Mouse (Mus musculus) CH12F3 (cell line): ENCODE data around the gene Rasgrf2.

Source experiments
- in situ Hi-C: fragments of 300-500 bp; cut with MboI; formaldehyde crosslinking; loops from 2 replicates; pipeline ENCODE4 v1.14.3; 2020; ENCODE audit warnings: low sequenced_read_pairs

Gene Rasgrf2

DNA sequence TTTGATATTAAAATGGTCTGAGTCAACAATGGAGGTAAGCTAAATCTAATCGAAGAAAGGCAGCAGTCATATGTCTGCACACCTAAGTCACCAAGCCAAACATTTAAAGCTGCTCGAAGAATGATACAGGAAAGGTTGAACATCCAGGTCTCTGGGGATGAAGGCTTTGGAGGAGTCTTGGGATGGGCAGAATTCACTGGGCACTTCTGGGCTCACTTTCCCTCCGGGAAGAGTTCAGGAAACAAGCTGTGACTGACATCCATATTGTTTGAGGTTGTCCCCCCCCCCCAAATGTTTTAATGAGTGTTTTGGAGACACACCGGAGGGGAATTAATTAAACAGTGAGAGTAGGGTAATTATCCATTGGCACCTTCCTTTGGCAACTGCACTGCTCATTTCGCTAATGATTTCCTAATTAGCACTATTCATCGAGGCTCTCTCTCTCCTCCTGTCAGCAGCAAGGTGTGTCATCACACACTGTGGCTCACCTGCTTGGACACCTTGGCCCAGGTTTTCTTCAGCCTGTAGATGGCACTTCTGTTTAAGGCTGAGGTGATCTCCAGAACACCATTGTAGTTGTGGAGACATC, 241.3 kb downstream of the Rasgrf2 start:
- in situ Hi-C loops = loop anchor here (25.0 kb wide), 1 partner anchor 597 kb away; the partner anchor contains the start of gene Fam151b

- in situ Hi-C loops = loop anchor here (25.0 kb wide), 1 partner anchor 602 kb away; the partner anchor contains the start of gene Fam151b
Measured at GRCm38 (mm10) chr13:91884714-91885386, 246.6 kb downstream of the Rasgrf2 start.

- in situ Hi-C loops = loop anchor here (25.0 kb wide), 1 partner anchor 605 kb away; the partner anchor contains the start of gene Fam151b
Measured at GRCm38 (mm10) chr13:91881837-91882480, 249.5 kb downstream of the Rasgrf2 start.

DNA sequence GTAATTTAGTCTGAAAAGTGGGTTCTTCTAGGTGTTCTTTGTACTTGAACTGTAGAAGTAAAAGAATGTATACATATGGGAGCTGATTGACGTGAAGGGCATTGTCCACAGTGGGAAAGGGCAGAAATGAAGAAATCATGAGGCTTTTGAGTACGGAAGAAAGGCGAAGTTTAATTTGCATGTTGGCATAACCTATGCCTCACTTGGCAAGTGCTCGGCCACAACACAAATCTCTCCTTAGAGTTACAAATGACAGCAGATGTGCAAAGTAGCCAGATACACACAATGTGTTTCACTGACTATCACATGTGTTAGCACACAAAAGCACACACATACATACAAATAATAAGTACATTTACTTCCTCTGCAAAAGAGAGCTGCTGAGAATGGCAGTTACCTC, 251.2 kb downstream of the Rasgrf2 start:
- in situ Hi-C loops = loop anchor here (25.0 kb wide), 1 partner anchor 607 kb away; the partner anchor contains the start of gene Fam151b

DNA sequence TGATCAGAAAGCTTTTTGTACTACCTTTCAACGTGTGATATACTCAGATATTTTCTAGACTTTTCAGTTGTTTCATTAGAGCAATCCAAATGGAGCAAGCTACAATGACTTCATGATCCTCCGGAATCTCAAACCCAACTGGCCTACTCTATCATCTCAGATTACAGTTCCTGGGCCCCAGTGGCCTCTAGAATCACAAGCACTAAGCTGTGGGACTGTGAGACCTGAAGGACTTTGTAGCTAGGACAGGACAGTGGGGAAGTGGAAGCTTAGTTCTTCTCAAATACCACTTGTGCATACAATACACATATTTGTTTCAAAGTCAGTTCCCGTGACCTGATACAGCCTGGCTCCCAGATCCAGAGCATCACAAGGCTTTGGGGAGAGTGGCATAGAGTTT, 253.5 kb downstream of the Rasgrf2 start:
- in situ Hi-C loops = loop anchor here (25.0 kb wide), 1 partner anchor 609 kb away; the partner anchor contains the start of gene Fam151b

- in situ Hi-C loops = loop anchor here (25.0 kb wide), 1 partner anchor 610 kb away; the partner anchor contains the start of gene Fam151b
Measured at GRCm38 (mm10) chr13:91877350-91877749, 254.1 kb downstream of the Rasgrf2 start.

GRCm38 (mm10) chr13:91876741-91877349, 254.6 kb downstream of the Rasgrf2 start, which contains the start of gene Ckmt2:
Ckmt2 (minus strand) TSS chr13:91876885.
- in situ Hi-C loops = loop anchor here (25.0 kb wide), 1 partner anchor 610 kb away; the partner anchor contains the start of gene Fam151b

- in situ Hi-C loops = loop anchor here (25.0 kb wide), 1 partner anchor 612 kb away; the partner anchor contains the start of gene Fam151b
Measured at GRCm38 (mm10) chr13:91875581-91875980, 255.9 kb downstream of the Rasgrf2 start.

- in situ Hi-C loops = no loop called here
Measured at GRCm38 (mm10) chr13:91874565-91874964, 256.9 kb downstream of the Rasgrf2 start.

GRCm38 (mm10) chr13:91873734-91874329, 257.6 kb downstream of the Rasgrf2 start:
- in situ Hi-C loops = no loop called here

GRCm38 (mm10) chr13:91868577-91868976, 262.9 kb downstream of the Rasgrf2 start:
- in situ Hi-C loops = no loop called here

DNA sequence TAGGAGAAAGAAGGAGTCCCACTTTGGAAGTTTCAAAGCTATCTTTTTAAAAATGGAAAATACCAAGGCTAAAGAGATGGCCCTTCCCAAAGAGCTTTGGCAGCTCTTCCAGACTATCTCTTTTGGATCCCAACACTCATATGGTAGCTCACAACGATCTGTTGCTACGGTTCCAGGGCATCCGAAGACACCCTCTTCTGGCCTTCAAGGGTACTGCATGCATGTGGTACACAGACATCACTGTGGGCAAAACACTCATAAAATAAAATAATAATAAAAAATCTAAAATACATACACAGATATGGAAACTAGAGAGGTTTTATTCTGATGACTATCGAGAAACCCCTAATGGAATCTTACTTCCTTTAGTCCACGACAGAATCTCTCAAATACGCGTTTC, 272.6 kb downstream of the Rasgrf2 start:
- in situ Hi-C loops = no loop called here

DNA sequence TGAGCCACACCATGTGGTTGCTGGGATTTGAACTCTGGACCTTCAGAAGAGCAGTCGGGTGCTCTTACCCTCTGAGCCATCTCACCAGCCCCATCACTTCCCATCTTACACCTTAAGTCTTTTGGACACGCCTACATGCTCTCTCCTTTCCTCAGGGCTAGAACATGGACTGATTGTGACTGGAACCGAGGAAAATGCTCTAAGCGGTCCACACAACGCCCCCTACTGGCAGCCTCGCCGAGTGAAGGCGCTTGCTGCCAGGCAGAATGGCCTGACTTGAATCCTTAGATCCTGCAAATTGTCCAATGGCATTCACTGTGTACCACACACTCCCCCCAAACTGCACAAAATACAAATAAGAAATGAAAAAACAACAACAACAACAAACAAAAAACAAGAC, 274.0 kb downstream of the Rasgrf2 start:
- in situ Hi-C loops = no loop called here

GRCm38 (mm10) chr13:91854412-91854811, 277.0 kb downstream of the Rasgrf2 start:
- in situ Hi-C loops = no loop called here
